Mouse (Mus musculus) kidney, postnatal 36 days (tissue): ENCODE measurements around the gene Vps18.

Experiments used
- DNase-seq, 2 experiments: peaks; one replicate each; pipeline ENCODE4 v3.0.0; 2021 to 2022; ENCODE audit warnings: mixed read lengths in 2 of 2

The Vps18 gene

GRCm38 (mm10) chr2:119322587-119323300 is 34.2 kb downstream of the Vps18 start:
- peak in 1 of 2 experiments; percentile 48 for DNase-seq

- no peak for DNase-seq
Measured at GRCm38 (mm10) chr2:119323866-119324575, 35.5 kb downstream of the Vps18 start.

DNA sequence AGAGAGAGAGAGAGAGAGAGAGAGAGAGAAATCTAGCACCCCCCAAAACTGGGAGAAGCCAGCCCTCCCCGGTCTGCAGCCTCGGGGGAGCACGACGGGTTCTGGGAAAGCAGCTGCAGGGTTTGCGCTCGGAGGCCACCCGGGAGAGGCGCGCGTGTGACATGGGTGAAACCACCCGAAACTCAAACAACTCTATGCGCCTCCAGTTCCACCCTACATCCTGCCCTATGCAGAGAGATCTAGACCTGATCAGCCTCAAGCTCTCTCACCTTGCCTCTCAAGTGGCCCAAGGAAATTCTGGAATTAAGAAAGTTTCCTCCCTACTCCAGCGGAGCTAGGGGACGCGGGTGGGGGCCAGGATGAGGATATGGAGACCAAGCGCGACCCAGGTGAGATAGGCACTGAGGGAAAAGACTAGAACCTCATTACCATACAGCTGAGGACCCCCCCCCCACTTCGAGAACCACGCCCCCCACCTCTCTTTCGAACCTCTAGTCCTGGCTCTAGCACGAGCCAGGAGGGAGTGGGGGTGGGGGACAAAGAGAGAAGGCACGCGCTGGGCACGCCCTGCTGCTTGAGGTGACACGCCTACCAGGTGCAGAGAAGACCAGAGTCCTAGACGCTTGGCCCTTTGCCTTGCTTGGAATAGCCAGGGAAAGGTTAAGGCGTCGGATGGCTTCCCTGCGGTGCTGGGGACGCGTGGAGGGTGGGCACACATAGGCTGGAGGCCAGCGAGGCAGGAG is 36.2 kb downstream of the Vps18 start:
- DNase-seq: peak; percentile 82 to 85

GRCm38 (mm10) chr2:119325568-119326143 is 37.1 kb downstream of the Vps18 start, which contains the start of gene Dll4:
Gene Dll4 (plus strand): TSS chr2:119325784.
- peak; percentile 84 to 86 for DNase-seq

- peak in 1 of 2 experiments; percentile 63 for DNase-seq
Measured at GRCm38 (mm10) chr2:119326161-119327101, 37.9 kb downstream of the Vps18 start.

- DNase-seq: peak; percentile 84 to 85
Measured at GRCm38 (mm10) chr2:119327102-119327480, 38.6 kb downstream of the Vps18 start.

- no peak for DNase-seq
Measured at GRCm38 (mm10) chr2:119327942-119328526, 39.5 kb downstream of the Vps18 start.

DNA sequence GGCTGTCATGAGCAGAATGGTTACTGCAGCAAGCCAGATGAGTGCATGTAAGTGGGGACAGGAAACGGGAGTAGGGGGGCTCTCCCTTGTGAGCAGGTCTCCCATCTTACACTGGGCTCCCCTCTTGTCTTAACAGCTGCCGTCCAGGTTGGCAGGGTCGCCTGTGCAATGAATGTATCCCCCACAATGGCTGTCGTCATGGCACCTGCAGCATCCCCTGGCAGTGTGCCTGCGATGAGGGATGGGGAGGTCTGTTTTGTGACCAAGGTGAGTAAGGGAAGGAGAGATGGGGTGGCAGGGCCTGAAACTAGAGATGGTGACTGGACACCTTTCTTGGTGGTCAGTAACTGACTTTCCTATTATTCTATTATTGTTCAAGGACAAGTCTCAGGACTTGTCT is 40.0 kb downstream of the Vps18 start:
- no peak for DNase-seq

DNA sequence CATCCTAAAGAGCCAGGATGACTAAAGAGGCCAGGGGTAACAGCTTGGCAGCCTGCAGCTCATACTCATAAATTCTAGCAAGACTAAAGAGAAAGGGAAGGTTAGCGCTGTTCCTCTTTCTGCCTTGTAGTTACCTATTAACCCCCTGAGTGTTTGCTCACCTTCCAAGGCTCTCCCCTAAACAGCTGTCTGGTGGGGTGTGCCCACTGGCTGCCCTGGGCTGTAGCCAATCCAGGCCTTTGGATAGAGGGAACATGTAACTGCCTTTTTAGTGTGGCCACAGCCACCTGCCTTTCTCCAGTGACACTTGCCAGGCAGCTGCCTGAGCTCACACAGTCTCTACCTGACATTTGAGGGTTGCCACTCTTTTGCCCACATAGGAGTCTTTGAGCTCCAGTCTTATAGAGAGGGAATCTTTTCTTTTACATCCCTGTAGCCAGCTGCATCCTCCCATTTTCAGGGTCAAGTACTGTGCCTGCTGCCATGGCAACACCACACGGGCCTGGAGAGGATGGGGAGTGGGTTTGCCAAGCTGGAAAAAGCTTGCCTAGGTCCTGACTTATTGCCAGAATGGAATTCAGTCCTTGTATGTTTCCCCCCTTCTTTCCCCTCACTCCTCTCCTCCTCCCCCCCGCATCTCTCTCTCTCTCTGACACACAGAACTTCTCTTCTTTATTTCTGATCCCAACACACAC is 40.7 kb downstream of the Vps18 start:
- no peak for DNase-seq

GRCm38 (mm10) chr2:119330795-119331194 is 42.3 kb downstream of the Vps18 start:
- DNase-seq: no peak

- DNase-seq: no peak
Measured at GRCm38 (mm10) chr2:119332177-119332661, 43.7 kb downstream of the Vps18 start.

DNA sequence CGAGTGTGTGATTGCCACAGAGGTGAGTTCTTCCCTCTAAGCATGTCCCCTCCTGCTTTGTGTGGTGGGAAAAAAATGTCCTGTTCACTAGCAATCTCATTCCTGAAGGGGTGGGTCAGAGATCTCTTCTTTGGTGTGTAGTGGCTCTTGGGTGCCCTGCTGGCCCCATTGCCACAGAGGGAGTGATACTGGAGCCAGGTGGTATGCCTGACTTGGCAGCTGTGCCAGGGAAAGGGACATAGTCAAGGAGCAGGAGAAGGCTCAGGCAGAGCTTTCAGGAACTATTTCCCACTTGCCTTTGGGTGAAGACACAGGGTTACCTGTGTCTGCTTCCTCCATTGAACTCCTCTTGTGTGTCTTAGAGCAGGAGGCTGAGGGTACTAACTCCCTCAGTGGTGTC is 45.6 kb downstream of the Vps18 start:
- DNase-seq: no peak

DNA sequence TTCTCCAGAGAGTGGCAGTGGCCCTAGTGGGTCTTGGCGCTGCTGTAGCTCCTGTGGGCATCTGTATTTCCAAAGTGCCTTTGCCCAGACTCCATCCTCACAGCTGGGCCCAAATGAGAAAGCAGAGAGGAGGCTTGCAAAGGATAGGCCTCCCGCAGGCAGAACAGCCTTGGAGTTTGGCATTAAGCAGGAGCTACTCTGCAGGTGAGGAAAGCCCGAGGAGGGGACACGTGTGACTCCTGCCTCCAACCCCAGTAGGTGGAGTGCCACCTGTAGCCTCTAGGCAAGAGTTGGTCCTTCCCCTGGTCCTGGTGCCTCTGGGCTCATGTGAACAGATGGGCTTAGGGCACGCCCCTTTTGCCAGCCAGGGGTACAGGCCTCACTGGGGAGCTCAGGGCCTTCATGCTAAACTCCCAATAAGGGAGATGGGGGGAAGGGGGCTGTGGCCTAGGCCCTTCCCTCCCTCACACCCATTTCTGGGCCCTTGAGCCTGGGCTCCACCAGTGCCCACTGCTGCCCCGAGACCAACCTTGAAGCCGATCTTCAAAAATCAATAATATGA is 46.5 kb downstream of the Vps18 start:
- no peak for DNase-seq

DNA sequence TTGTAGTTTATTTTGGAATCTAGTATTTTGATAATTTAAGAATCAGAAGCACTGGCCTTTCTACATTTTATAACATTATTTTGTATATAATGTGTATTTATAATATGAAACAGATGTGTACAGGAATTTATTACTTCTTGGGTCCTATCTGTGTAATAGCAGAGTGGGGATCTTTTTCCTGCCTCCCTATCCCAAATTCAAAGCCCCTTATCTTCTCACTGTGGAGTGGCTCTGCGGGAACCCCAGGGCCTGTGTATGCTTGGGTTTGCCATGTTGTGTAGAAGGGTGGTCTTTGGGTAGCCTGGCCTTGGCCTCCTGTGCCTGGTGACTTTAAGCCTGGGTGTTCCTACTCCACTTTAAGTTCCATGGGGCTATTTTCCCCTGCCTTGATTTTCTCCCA is 47.0 kb downstream of the Vps18 start:
- DNase-seq: no peak

- DNase-seq: no peak
Measured at GRCm38 (mm10) chr2:119336002-119336401, 47.5 kb downstream of the Vps18 start.

DNA sequence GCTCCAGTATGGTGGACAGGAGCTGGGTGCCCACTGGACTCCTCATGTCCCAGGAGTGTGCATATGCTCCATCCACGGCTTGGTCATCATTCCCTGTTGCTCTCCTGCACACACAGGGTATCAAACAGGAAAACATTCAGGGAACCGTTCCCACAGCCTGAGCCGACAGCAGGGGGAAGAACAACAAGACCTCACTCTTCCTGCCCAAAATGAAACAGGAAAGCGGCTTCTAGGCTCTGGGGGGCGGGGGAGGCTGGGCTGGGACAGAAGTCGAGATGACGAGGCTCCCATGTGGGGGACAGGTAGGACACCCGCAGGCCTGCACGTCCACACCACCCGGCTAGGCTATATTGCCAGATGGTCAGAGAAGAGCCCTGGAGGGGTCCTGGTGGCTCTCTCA is 47.9 kb downstream of the Vps18 start:
- DNase-seq: peak; percentile 57 to 64

DNA sequence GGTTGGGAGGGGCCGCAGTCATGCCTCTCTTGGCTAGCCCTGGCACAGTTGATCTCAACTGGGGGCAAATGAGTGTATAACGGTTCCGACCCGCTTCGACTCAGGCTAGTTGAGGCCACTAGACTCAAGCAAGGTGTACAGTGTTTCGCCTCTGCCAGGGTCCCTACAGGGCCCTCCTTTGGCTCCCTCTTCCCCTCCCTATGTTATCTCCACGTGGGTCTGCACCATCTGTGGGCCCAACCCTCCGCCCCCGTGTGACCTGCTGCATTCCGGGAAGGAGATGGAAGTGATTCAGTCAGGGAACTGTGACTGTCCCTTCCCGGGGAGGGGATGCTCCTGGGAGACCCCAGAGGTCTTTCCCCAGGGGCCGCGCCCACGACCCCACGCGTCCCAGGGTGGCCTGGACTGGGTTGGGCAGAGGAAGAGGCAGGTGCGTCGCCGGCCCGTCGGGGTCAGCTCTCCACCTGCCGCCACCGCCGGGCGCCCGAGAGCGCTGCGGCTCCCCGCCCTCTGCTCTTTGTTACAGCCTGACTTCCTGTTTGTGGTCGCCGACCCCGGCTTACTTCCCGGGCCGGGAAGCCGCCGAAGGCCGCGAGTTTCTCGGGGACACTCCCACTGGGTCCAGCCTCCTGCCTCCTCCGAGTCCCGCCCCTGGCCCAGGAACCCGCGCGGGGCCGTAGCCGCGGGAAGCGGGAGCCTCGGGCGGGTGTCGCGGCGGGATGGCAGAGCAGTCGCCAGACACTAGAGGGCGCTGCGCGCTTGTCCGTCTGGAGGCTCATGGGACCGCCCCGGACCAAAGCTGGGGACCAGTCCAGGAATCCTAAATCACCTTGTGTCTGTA is 49.1 kb downstream of the Vps18 start:
- peak; percentile 92 to 96 for DNase-seq

GRCm38 (mm10) chr2:119344537-119345138 is 56.1 kb downstream of the Vps18 start:
- no peak for DNase-seq
